Comparison of ENCODE assay signal across 30 mouse cellular contexts in genomic region chr1:181550826-181551225, GRCm38 (mm10). TPM values are rescaled to one million over a fixed set of nuclear protein-coding genes. Genes with fewer than 3 reads are reported as not detected.
DNase-seq lines count a peak whose midpoint lies in the region; ATAC-seq and TF ChIP-seq lines count a peak whose summit lies in the region.
"Had no signal": no experiment of that assay in that cellular context is flagged by ENCODE, and none has a peak within 500 bp of the region (broad histone marks: within the 10 kb centered on the region; RNA-seq: fewer than 3 reads in every experiment).

No protein-coding gene starts in this region.

- H3K4me2 ChIP-seq in stomach, postnatal 0 days (replicated peaks; ENCODE audit: low read depth): no peak overlapping the region
- H3K4me2 ChIP-seq in hindbrain, embryonic 12.5 days (replicated peaks): no peak overlapping the region
- H3K4me2 ChIP-seq: forebrain, embryonic 13.5 days; heart, embryonic 12.5 days; heart, embryonic 15.5 days; hindbrain, embryonic 15.5 days; intestine, embryonic 15.5 days had no signal

- H3K4me3 ChIP-seq in stomach, postnatal 0 days (ENCODE audit: low read depth, low read length): no peak overlapping the region
- no peak overlapping the region for H3K4me3 ChIP-seq in hindbrain, embryonic 12.5 days
- H3K4me3 ChIP-seq: forebrain, embryonic 10.5 days; forebrain, embryonic 13.5 days; heart, embryonic 12.5 days; heart, embryonic 15.5 days; hindbrain, embryonic 15.5 days; intestine, embryonic 15.5 days had no signal

- peak; percentile 35 for ATAC-seq in megakaryocyte, adult 5-6 weeks (ENCODE audit: poor library complexity, severe bottlenecking)
- peak; percentile 60; the same call in 1 of the 2 replicates for ATAC-seq in stomach, postnatal 0 days (ENCODE audit: low FRiP score, low TSS enrichment)
- ATAC-seq in hindbrain, embryonic 12.5 days (ENCODE audit: low FRiP score): no peak
- ATAC-seq: forebrain, embryonic 13.5 days; forebrain, embryonic 16.5 days; intestine, embryonic 15.5 days; Patski had no signal

- no peak for TF ChIP-seq EP300 in stomach, postnatal 0 days (optimal IDR thresholded peaks at IDR 0.05)

- no peaks in the 10 kb centered on the region for H3K36me3 ChIP-seq in stomach, postnatal 0 days (ENCODE audit: control insufficient read depth, insufficient read depth, low read length)
- H3K36me3 ChIP-seq in hindbrain, embryonic 12.5 days: no peaks in the 10 kb centered on the region
- H3K36me3 ChIP-seq: forebrain, embryonic 10.5 days; G1E; heart, embryonic 12.5 days; heart, embryonic 15.5 days; hindbrain, embryonic 15.5 days; intestine, embryonic 15.5 days had no signal

- 45% methylated on average over 5 of the region's 5 CpGs for whole genome bisulfite sequencing in stomach, postnatal 0 days
- WGBS in hindbrain, embryonic 12.5 days: 60% methylated on average over 5 of the region's 5 CpGs

- peak; percentile 29 for DNase-seq in adrenal gland, postnatal 14 days
- no peak for DNase-seq in adrenal gland, postnatal 4 days (ENCODE audit: low spot score in 2 of 2)
- peak; percentile 54 for DNase-seq in 416B (ENCODE audit: low read depth)
- no peak for DNase-seq in stomach, postnatal 0 days (ENCODE audit: low spot score)
- DNase-seq in left cerebral cortex, adult 9 months (ENCODE audit: low spot score in 2 of 2): no peak
- DNase-seq: adrenal gland, adult 8-10 months; adrenal gland, postnatal 36 days; cerebellum, adult 11 months; cerebellum, adult 8-10 months; gastrocnemius, postnatal 10 days; gastrocnemius, postnatal 36 days; heart, adult 18-20 months; heart, postnatal 10 days; heart, postnatal 4 days; kidney, adult 11 months had no signal

- no peaks in the 10 kb centered on the region for H3K27me3 ChIP-seq in stomach, postnatal 0 days (ENCODE audit: control insufficient read depth, insufficient read depth, low read length)
- H3K27me3 ChIP-seq in hindbrain, embryonic 12.5 days: 0 out of 2 replicates have a peak, but pooled peaks cover 5% of the 10 kb centered on the region
- H3K27me3 ChIP-seq: CH12.LX; forebrain, embryonic 13.5 days; heart, embryonic 15.5 days; hindbrain, embryonic 15.5 days; intestine, embryonic 15.5 days; Patski had no signal

- H3K4me1 ChIP-seq in stomach, postnatal 0 days (replicated peaks; ENCODE audit: control insufficient read depth, insufficient read depth): no peaks in the 10 kb centered on the region; the same call in 1 of the 2 replicates
- peaks cover 15% of the 10 kb centered on the region for H3K4me1 ChIP-seq in hindbrain, embryonic 12.5 days
- H3K4me1 ChIP-seq: heart, embryonic 15.5 days; intestine, embryonic 15.5 days had no signal

- no peak overlapping the region for H3K27ac ChIP-seq in stomach, postnatal 0 days (replicated peaks)
- H3K27ac ChIP-seq in hindbrain, embryonic 12.5 days: no peak overlapping the region
- H3K27ac ChIP-seq: forebrain, embryonic 10.5 days; forebrain, embryonic 13.5 days; heart, embryonic 15.5 days; hindbrain, embryonic 15.5 days; intestine, embryonic 15.5 days had no signal

- no peaks in the 10 kb centered on the region for H3K9me3 ChIP-seq in stomach, postnatal 0 days (ENCODE audit: control insufficient read depth, low read length)
- no peaks in the 10 kb centered on the region for H3K9me3 ChIP-seq in hindbrain, embryonic 12.5 days (replicated peaks)
- H3K9me3 ChIP-seq: forebrain, embryonic 10.5 days; forebrain, embryonic 13.5 days; G1E; heart, embryonic 12.5 days; heart, embryonic 15.5 days; hindbrain, embryonic 15.5 days; intestine, embryonic 15.5 days had no signal

- no peak overlapping the region for H3K9ac ChIP-seq in stomach, postnatal 0 days (ENCODE audit: low read length)
- no peak overlapping the region for H3K9ac ChIP-seq in hindbrain, embryonic 12.5 days
- H3K9ac ChIP-seq: forebrain, embryonic 13.5 days; heart, embryonic 12.5 days; heart, embryonic 15.5 days; hindbrain, embryonic 15.5 days; intestine, embryonic 15.5 days had no signal

- no peak for TF ChIP-seq CTCF in stomach, postnatal 0 days (IDR thresholded peaks at IDR 0.05; ENCODE audit: low read depth)

RNA-seq across cellular contexts. Expression of gene Dnah14, which starts 25.5 kb away (rescaled TPM):
- total RNA-seq in adrenal gland, postnatal 14 days (2021): 0.30 and 0.75 TPM in 2 replicates
- total RNA-seq in adrenal gland, postnatal 4 days (2021): not detected
- 0.09 TPM in 1 of 2 replicates, not detected in the other for total RNA-seq in megakaryocyte, adult 5-6 weeks (2015)
- total RNA-seq in megakaryocyte, adult 5-6 weeks (2017): 2.9 and 3.0 TPM in 2 replicates
- 0.85 and 1.2 TPM in 2 replicates for polyA plus RNA-seq in stomach, postnatal 0 days (2015; fragmentation: Nextera tagmentation; extraction: Ambion mirVana)
- 0.89 and 2.0 TPM in 2 replicates for polyA plus RNA-seq in hindbrain, embryonic 12.5 days (2016; fragmentation: Nextera tagmentation; extraction: Ambion mirVana)
- total RNA-seq: heart, adult 18-20 months; heart, postnatal 10 days; heart, postnatal 4 days had no signal
- polyA plus RNA-seq: G1E had no signal

RNA-seq across cellular contexts. Expression of gene Ccdc121, which starts 39.6 kb away (rescaled TPM):
- not detected in 2 replicates for total RNA-seq in adrenal gland, postnatal 14 days (2021)
- total RNA-seq in adrenal gland, postnatal 4 days (2021): not detected
- total RNA-seq in megakaryocyte, adult 5-6 weeks (2015): not detected in 2 replicates
- not detected in 2 replicates for total RNA-seq in megakaryocyte, adult 5-6 weeks (2017)
- polyA plus RNA-seq in stomach, postnatal 0 days (2015; fragmentation: Nextera tagmentation; extraction: Ambion mirVana): not detected in 2 replicates
- polyA plus RNA-seq in hindbrain, embryonic 12.5 days (2016; fragmentation: Nextera tagmentation; extraction: Ambion mirVana): not detected in 2 replicates
- total RNA-seq: adrenal gland, postnatal 36 days; CH12.LX; gastrocnemius, adult 18-20 months; gastrocnemius, postnatal 10 days; gastrocnemius, postnatal 36 days; heart, adult 18-20 months; heart, postnatal 10 days; heart, postnatal 4 days had no signal
- polyA plus RNA-seq: embryonic facial prominence, embryonic 11.5 days; forebrain, embryonic 10.5 days; forebrain, embryonic 13.5 days; forebrain, embryonic 16.5 days; G1E; hindbrain, embryonic 11.5 days; hindbrain, embryonic 15.5 days; intestine, embryonic 15.5 days; Patski had no signal

Comparison
In these comparisons a context has a peak if more than half of its experiments do, and no peak if none do; other contexts are left out.
1. DNase-seq: peak in adrenal gland, postnatal 14 days (single experiment) and 416B (single experiment); none in adrenal gland, postnatal 4 days (0 of 2), stomach, postnatal 0 days (single experiment) and left cerebral cortex, adult 9 months (0 of 2).